Mouse (Mus musculus) midbrain, embryonic 10.5 days (tissue): Measurements from ENCODE around the gene Dok3. TPM values are rescaled to one million over a fixed set of nuclear protein-coding genes. Genes with fewer than 3 reads are reported as not detected.
A peak's percentile ranks its signal among the peaks of the same experiment; 100 is the strongest.

ENCODE experiments used
- DNase-seq: peaks from one replicate; pipeline ENCODE4 v3.0.0-alpha.2; 2017; ENCODE audit warnings: low spot score
- H3K27ac ChIP-seq: fragments of 300-500 bp; sonication (generic); replicated peaks from 2 replicates; pipeline ENCODE4 v1.5.1; 2016; ENCODE audit warnings: mild to moderate bottlenecking
- H3K27me3 ChIP-seq: fragments of 300-500 bp; sonication (generic); 2 replicates; pipeline ENCODE4 v1.6.1; 2016; ENCODE audit warnings: low read depth, mild to moderate bottlenecking; ENCODE audit not compliant: poor library complexity, severe bottlenecking
- H3K36me3 ChIP-seq: fragments of 300-500 bp; sonication (generic); 2 replicates; pipeline ENCODE4 v1.6.1; 2016; ENCODE audit warnings: mild to moderate bottlenecking, moderate library complexity
- H3K4me1 ChIP-seq: fragments of 300-500 bp; sonication (generic); 2 replicates; pipeline ENCODE4 v1.6.1; 2016
- H3K4me3 ChIP-seq: fragments of 300-500 bp; sonication (generic); 2 replicates; pipeline ENCODE4 v1.5.1; 2016; ENCODE audit warnings: mild to moderate bottlenecking, moderate library complexity
- H3K9me3 ChIP-seq: fragments of 300-500 bp; sonication (generic); replicated peaks from 2 replicates; pipeline ENCODE4 v1.6.1; 2016; ENCODE audit warnings: mild to moderate bottlenecking
- WGBS: fragments of 180-500 bp; shearing (Covaris S2); methylation state at CpG from one replicate; pipeline ENCODE4 v1.1.7; 2016; 5-methylcytosine and 5-hydroxymethylcytosine counted together
- polyA plus RNA-seq: library from polyadenylated mRNA; unstranded; fragments of >200 nt; fragmentation: Nextera tagmentation; extraction: Ambion mirVana; gene quantifications from 2 replicates; pipeline ENCODE4 v1.2.1, GENCODE M21; 2016

Dok3 gene
- polyA plus RNA-seq, 1 experiment from 2014 or later = 3.1 TPM

DNA sequence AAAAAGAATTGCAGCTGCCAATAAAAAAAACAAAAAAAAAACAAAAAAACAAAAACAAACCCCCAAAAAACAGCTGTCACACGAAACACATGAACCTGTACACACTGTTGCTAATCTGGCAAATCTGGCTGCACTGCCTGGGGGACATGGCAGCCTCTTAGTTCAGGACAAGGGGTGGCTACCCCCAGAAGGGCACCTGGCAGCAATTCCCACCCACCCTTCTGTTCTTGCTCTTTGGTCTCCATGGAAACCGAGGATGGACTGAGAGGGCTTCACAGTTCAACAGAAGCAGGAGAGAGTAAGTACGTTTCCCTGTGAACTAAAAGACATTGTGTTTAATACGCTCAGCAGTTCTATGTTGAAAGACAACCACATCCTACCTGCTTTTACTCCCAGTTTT lies 33.4 kb downstream of the Dok3 start:
- Histone ChIP-seq H3K4me1 (peaks cover 34% of the 10 kb centered on the region), H3K36me3 (peaks cover 19% of the 10 kb centered on the region), H3K9me3 (no peaks in the 10 kb centered on the region), H3K27ac (peak overlapping the region; percentile 43; the same call in 1 of the 2 replicates), H3K27me3 (peaks cover 3% of the 10 kb centered on the region; the same call in 1 of the 2 replicates), H3K4me3 (no peak overlapping the region)
- WGBS = 26% methylated on average over 4 of the region's 4 CpGs
- DNase-seq = no peak

DNA sequence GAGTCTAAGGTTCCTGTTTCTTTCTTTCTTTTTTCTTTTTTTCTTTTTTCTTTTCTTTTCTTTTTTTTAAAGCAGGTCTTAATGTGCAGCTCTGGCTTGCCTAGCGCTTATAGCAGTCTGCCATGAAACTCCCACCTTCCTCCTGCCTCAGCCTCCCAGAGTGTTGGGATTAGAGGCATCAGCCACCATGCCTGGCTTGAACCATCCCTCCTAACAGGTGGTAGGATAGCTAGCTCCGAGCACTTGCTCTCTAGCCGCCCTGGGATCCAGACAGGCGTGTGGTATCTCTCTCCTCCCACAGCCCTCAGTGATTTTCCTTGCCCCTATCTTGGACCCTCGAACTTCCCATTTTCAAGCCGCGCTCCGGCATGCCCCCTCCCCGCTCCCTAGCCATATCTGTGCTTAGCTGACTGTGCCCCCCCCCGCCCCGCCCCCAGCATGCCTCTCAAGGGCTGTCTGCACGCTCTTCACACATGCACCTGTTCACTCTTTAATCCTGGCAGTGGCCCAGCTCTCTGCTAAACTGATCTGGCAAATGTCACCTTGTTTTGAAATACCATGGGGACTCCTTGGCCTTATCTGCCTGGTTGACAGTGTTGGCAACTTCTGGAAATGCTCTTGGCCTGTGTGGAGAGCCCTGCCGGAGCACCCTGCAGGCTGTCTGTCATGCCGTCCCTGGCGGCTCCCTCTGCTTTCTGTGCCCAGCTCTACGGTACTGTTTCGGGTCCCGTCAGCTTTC lies 34.0 kb downstream of the Dok3 start:
- no peaks in the 10 kb centered on the region for H3K9me3 ChIP-seq
- WGBS = 19% methylated on average over 18 of the region's 18 CpGs
- peaks cover 3% of the 10 kb centered on the region; the same call in 1 of the 2 replicates for H3K27me3 ChIP-seq
- H3K36me3 ChIP-seq = peaks cover 14% of the 10 kb centered on the region
- no peak overlapping the region for H3K4me3 ChIP-seq
- H3K4me1 ChIP-seq = peaks cover 34% of the 10 kb centered on the region
- no peak for DNase-seq
- H3K27ac ChIP-seq = peak overlapping the region; percentile 28; the same call in 1 of the 2 replicates

DNA sequence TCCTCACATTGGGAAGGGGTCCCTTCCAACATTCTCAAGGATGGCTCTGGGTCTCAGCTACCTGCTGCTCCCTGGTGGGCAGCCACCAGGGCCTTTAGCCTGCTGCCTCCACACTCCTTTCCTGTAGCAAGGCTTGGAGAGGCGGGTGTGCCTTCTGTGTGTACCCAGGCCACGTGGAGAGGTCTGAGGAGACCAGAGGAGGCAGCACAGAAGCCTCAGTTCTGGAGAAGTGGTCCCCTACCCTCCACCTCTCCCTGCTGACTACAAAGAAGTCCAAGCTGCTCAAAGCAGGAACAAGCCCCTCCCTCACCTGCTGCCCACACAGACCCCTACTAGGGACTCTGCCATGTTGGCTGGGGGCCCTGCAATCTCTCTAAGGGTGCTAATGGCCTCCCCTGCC lies 34.8 kb downstream of the Dok3 start:
- peak overlapping the region; percentile 58 for H3K27ac ChIP-seq
- 11% methylated on average over 2 of the region's 2 CpGs for WGBS
- H3K4me3 ChIP-seq = no peak overlapping the region
- no peak for DNase-seq
- peaks cover 3% of the 10 kb centered on the region; the same call in 1 of the 2 replicates for H3K27me3 ChIP-seq
- H3K9me3 ChIP-seq = no peaks in the 10 kb centered on the region
- peaks cover 14% of the 10 kb centered on the region for H3K36me3 ChIP-seq
- H3K4me1 ChIP-seq = peaks cover 34% of the 10 kb centered on the region

DNA sequence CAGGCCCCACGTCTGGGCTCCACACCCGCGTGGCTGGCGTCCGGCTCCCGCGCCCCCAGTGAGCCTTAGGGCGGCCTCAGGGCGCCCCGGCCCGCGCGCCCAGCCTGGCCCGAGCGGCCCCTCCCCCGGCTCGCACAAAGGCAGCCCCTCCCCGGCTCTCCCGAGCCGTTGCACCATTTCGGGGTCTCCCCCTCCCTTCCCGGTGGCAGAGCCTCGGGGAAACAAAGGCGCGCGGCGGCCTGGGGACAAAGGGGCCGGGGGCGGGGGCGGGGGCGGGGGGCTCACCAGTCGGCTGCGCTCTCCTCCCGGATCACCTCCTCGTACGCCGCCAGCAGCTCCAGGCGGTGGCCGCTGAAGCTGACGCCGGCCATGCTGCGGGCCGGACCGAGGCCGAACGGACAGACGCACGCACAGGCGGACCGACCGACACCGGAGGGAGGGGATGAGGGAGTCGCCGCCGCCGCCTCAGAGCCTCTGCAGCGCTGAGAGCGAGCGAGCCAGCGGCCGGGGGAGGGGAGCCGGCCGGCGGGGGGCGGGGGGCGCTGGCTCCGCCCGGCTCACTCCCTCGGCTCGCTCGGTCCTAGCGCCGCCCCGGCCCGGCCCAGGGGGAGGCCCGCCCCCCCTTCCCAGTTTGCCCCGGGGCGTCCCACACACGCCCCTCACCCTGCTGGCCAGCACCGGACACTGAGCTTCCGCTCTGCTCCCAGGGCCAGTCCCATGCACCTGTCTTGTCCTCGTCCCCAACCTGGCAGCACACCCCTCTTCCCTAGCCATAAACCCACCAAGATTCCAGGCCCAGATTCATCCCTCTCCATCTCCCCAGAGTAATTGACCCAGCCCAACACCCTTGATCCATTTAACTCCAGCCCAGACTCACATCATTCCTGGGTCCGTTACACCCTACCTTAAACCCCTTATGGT lies 41.3 kb downstream of the Dok3 start, which contains the start of gene Dbn1:
Dbn1 (minus strand) TSS at position 534 of the 921 bp plus-strand sequence.
- Histone ChIP-seq H3K9me3 (no peaks in the 10 kb centered on the region), H3K4me3 (peak within 1 kb of the TSS; percentile 69), H3K27me3 (no peaks in the 10 kb centered on the region), H3K36me3 (peaks cover 22% of the 10 kb centered on the region), H3K27ac (peak within 1 kb of the TSS; percentile 97), H3K4me1 (peaks cover 57% of the 10 kb centered on the region)
- under 1% methylated on average over 78 of the region's 83 CpGs for WGBS
- DNase-seq = peak; percentile 86

DNA sequence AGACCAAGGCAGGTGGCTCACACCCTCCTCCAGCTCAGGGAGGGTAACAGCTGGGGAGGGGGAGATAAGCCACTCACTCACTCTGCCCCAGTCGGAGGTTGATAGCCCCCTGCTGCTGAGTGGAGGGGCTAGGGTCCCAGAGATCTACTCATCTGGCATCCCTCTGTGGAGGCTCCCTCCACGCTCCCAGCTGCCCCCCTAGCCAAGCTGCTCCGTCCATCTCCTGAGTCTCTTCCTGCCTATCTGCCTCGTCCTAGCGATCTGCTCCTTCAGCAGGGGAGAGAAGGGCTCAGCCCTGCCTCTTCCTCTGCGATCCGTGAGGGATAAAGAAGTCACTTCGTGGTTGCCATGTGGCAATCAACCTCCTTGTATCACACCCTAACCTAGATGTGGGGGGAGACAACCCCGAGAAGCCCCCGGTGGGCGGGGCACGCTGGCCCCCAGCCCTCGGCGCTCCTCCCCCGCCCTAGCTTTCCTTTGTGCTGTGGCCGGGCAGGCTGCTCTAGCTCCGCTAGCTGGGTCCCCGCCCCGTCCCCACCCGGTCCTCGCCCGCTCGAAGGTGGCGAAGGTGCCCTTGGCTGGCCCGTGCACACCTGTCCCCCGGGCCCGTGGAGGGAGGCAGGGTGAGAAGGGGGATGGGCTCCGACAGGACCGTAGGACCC lies 42.0 kb downstream of the Dok3 start:
- peaks cover 64% of the 10 kb centered on the region for H3K4me1 ChIP-seq
- DNase-seq = peak; percentile 79
- H3K4me3 ChIP-seq = peak overlapping the region; percentile 69
- under 1% methylated on average over 29 of the region's 29 CpGs for WGBS
- no peaks in the 10 kb centered on the region for H3K27me3 ChIP-seq
- H3K27ac ChIP-seq = peak overlapping the region; percentile 97
- no peaks in the 10 kb centered on the region for H3K9me3 ChIP-seq
- peaks cover 30% of the 10 kb centered on the region for H3K36me3 ChIP-seq

DNA sequence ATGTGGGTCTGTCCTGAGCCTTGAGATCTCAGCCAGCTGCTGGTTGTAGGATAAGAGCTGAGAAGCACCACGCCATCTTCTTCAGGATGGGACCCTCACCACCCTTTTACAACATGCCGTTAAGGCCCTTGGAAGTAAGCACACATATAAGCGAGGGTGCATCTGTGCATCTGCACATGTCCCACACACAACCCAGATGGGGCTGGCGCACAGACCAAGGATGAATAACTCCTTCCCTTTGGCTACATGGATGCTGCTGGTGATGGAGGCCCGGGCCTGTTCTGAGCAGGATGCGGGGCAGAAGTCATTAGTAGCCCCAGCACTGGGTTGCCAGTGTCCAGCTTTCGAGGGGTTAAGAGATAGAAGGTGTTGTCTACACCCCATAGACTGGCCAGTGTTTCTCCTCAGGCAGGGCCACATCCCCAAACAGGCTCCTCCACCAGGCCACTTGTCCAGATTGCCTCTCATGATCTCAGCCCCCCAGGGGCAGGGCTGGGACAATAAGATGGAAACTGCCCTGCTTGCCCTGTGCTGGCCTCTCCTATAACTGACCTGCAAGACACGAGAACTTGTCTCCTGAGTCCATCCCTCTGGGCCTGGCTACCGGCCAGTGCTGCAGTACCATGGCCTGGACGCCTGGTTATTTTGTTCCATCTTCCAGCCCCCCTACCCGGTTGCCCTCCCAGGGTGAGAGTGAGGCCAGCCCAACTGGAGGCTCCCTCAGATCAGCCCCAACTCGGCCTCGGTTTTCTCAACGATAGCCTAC lies 42.9 kb downstream of the Dok3 start:
- peak overlapping the region; percentile 69 for H3K4me3 ChIP-seq
- H3K27me3 ChIP-seq = no peaks in the 10 kb centered on the region
- 40% methylated on average over 14 of the region's 14 CpGs for WGBS
- H3K9me3 ChIP-seq = no peaks in the 10 kb centered on the region
- DNase-seq = peak; percentile 39
- H3K36me3 ChIP-seq = peaks cover 38% of the 10 kb centered on the region
- H3K27ac ChIP-seq = peak overlapping the region; percentile 97
- peaks cover 66% of the 10 kb centered on the region for H3K4me1 ChIP-seq

DNA sequence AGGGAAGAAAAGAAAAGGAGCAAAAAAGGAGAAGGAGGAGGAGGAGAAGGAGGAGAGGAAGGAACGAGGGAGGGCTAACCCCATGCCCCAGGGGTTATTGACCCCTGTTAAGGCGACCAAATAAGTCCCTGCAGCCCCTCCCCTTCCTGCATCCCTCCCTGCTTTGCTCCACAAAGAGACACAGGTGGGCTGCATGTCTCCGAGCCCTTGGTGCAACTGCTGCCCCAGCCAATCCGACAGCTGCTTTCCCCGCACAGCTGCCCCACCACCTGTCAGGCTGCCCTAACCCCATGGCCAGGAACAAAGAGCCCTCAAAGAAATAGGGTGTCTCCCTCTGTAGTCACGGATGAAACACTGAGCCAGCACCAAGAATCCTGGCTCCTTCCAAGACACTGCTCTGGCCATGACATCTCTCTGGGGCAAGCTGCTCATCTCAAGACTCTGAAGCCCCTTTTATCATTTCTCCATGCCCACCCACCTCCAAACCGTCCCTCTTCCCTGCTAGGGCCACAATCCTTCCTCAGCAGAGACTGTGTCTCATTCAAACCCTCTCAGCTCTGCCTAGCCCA lies 44.5 kb downstream of the Dok3 start:
- peaks cover 55% of the 10 kb centered on the region for H3K36me3 ChIP-seq
- DNase-seq = peak; percentile 47
- H3K9me3 ChIP-seq = no peaks in the 10 kb centered on the region
- peak overlapping the region; percentile 69 for H3K4me3 ChIP-seq
- H3K4me1 ChIP-seq = peaks cover 66% of the 10 kb centered on the region
- WGBS = 15% methylated on average over 7 of the region's 7 CpGs
- H3K27ac ChIP-seq = peak overlapping the region; percentile 97
- H3K27me3 ChIP-seq = no peaks in the 10 kb centered on the region

DNA sequence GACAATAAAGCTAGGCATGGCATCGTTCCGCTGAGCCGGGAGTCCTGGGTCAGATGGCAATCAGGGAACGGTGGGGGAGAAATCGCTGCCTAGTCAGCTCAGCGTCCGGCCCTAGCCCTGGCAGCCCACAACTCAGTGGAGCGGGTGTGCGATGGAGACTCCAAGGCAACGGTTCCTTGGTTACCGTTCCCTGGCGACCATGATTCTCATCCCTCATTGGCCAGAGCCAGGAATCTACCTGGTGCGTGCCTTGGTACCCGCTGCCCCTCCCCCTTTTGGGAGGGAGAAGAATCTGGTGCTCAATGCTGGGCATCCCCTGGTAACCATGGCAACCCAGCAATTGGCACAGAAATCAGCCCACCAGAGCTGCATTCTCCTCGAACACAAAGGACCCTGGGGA lies 45.5 kb downstream of the Dok3 start:
- peaks cover 65% of the 10 kb centered on the region for H3K36me3 ChIP-seq
- 23% methylated on average over 15 of the region's 15 CpGs for WGBS
- peak overlapping the region; percentile 97 for H3K27ac ChIP-seq
- DNase-seq = peak; percentile 83
- no peaks in the 10 kb centered on the region for H3K27me3 ChIP-seq
- peaks cover 61% of the 10 kb centered on the region for H3K4me1 ChIP-seq
- peak overlapping the region; percentile 69 for H3K4me3 ChIP-seq
- no peaks in the 10 kb centered on the region for H3K9me3 ChIP-seq

DNA sequence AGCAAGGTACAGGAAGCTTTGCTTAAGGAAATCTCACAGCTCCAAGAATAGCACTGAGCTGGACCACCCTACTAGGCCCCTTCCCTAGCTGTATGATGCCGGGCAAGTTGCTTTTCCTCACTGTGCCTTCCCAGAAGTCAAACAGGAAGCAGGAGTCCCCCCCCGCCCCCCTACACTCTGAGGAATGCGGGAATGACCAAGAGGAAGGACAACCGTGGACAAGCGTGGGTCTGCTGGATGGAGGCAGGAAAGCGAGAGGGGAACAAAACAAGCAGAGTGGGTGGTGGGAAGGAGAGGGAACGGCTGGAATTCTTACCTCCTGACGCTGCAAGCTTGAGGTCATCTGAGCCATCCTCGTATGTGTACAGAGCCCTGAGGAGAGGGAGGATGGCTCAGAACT lies 46.0 kb downstream of the Dok3 start:
- H3K36me3 ChIP-seq = peaks cover 69% of the 10 kb centered on the region
- peak overlapping the region; percentile 69 for H3K4me3 ChIP-seq
- H3K4me1 ChIP-seq = peaks cover 56% of the 10 kb centered on the region
- H3K27ac ChIP-seq = peak overlapping the region; percentile 97
- no peaks in the 10 kb centered on the region for H3K27me3 ChIP-seq
- H3K9me3 ChIP-seq = no peaks in the 10 kb centered on the region
- whole genome bisulfite sequencing = 60% methylated on average over 9 of the region's 9 CpGs
- DNase-seq = no peak

DNA sequence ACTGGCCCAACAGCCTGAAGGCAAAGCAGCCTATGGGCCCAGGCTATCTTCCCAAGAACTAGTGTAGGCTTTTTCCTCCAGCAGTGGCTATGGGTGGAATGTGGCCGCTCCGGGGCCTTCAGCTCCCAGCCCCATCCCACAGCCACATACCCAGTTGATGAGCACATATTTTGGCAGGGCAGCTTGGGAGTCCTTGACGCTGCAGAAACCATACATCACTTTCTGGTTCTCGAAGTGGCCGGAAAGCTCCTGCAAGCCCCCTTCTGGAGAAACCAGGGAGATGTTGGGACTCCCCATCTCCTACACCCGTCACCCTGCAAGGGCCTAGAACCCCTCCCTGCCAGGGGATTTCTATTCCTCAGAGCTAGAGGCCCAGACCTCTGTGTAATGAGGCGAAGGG lies 46.6 kb downstream of the Dok3 start:
- H3K27me3 ChIP-seq = no peaks in the 10 kb centered on the region
- DNase-seq = no peak
- H3K9me3 ChIP-seq = no peaks in the 10 kb centered on the region
- H3K4me3 ChIP-seq = no peak overlapping the region
- no peak overlapping the region for H3K27ac ChIP-seq
- H3K36me3 ChIP-seq = peaks cover 75% of the 10 kb centered on the region
- peaks cover 55% of the 10 kb centered on the region for H3K4me1 ChIP-seq
- 90% methylated on average over 7 of the region's 7 CpGs for WGBS

DNA sequence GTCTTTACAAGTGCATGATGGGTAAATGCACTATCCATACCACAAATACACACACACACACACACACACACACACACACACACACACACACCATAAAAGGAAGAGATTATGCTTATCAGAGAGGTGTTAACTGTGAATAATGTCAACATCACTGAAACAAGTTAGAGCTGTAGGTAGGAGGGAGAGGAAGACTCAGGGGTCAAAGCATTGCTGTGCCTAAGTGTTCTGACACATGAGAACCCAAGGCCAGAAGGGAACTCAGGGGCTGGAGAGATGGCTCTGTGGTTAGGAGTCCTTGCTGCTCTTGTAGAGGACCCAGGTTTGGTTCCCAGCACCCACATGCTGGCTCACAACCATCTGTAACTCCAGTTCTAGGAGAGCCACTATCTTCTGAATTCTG lies 49.2 kb downstream of the Dok3 start:
- Histone ChIP-seq H3K36me3 (peaks cover 87% of the 10 kb centered on the region), H3K9me3 (no peaks in the 10 kb centered on the region), H3K4me3 (no peak overlapping the region), H3K4me1 (peaks cover 58% of the 10 kb centered on the region), H3K27me3 (no peaks in the 10 kb centered on the region), H3K27ac (no peak overlapping the region)
- DNase-seq = no peak
